Comparison of ENCODE assay signal across 9 mouse cellular contexts in the genomic region with DNA sequence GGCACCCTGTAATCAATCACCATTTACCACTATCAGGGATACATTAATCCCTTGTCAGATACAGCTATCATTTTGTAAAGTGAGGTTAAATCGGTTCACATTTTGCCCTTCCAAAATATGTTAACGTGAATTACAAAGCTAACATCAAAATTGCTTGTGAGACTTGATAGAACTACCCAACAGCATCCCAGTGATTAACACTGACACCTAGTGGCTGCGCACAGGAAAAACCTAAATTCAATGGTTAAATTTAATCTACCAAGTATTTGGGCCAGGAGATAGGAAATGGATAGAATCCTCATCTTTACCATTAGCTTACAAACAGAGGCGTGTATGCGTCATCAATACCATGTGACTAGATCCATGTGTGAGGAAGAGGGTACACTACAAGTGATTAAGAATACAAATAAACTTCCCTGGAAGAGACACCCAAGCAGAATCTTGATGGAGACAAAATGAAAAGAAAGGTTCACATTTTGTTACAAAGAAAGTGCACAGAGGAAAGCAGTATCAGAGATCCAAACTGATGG. TPM values are rescaled to one million over a fixed set of nuclear protein-coding genes. Genes with fewer than 3 reads are reported as not detected.
DNase-seq lines count a peak whose midpoint lies in the region; ATAC-seq and TF ChIP-seq lines count a peak whose summit lies in the region.
"Had no signal": no experiment of that assay in that cellular context is flagged by ENCODE, and none has a peak within 500 bp of the region (broad histone marks: within the 10 kb centered on the region; RNA-seq: fewer than 3 reads in every experiment).

No protein-coding gene starts in this region.

- TF ChIP-seq CTCF in heart, adult 2 months (IDR thresholded peaks at IDR 0.05) = peak; percentile 88
- TF ChIP-seq CTCF in thymus, adult 2 months (IDR thresholded peaks at IDR 0.05; ENCODE audit: borderline replicate concordance, control insufficient read depth, extremely low read depth, insufficient read depth, low read length, poor library complexity) = no peak

- no peaks in the 10 kb centered on the region for H3K79me2 ChIP-seq in heart, adult 2 months (replicated peaks; ENCODE audit: control insufficient read depth, insufficient read depth, low read length)

- no peaks in the 10 kb centered on the region for H3K4me1 ChIP-seq in heart, adult 2 months (ENCODE audit: control insufficient read depth, insufficient read depth, low read length)
- H3K4me1 ChIP-seq in heart, embryonic 10.5 days = no peaks in the 10 kb centered on the region
- H3K4me1 ChIP-seq in thymus, adult 2 months (replicated peaks; ENCODE audit: control insufficient read depth, insufficient read depth, low read length) = no peaks in the 10 kb centered on the region

- WGBS in heart, adult 2 months = 9% methylated on average over 5 of the region's 5 CpGs
- WGBS in heart, embryonic 10.5 days = 19% methylated on average over 5 of the region's 5 CpGs
- 22% methylated on average over 5 of the region's 5 CpGs for WGBS in thymus, adult 2 months

- TF ChIP-seq POLR2A in heart, adult 2 months (IDR thresholded peaks at IDR 0.05; ENCODE audit: insufficient read depth, low read depth, low read length) = no peak
- no peak for TF ChIP-seq POLR2A in thymus, adult 2 months (IDR thresholded peaks at IDR 0.05; ENCODE audit: control insufficient read depth, extremely low read depth, insufficient read depth, low read length, poor library complexity)

- H3K27ac ChIP-seq in heart, adult 2 months = no peak overlapping the region
- H3K27ac ChIP-seq in heart, embryonic 10.5 days = no peak overlapping the region
- no peak overlapping the region for H3K27ac ChIP-seq in thymus, adult 2 months (ENCODE audit: control insufficient read depth, insufficient read depth, low read length)

- no peak overlapping the region for H3K4me3 ChIP-seq in heart, adult 2 months
- H3K4me3 ChIP-seq in heart, embryonic 10.5 days = no peak overlapping the region
- H3K4me3 ChIP-seq in thymus, adult 2 months (ENCODE audit: control insufficient read depth, insufficient read depth, low read length) = no peak overlapping the region

- ATAC-seq in neutrophil, adult 5-6 weeks (ENCODE audit: extremely low read depth, insufficient number of reproducible peaks, low FRiP score, poor library complexity, severe bottlenecking) = peak; percentile 39; the same call in 1 of the 2 replicates

- TF ChIP-seq EP300 in heart, adult 2 months (IDR thresholded peaks at IDR 0.05; ENCODE audit: insufficient read depth, low read depth, low read length) = no peak

- H3K9me3 ChIP-seq in heart, embryonic 10.5 days = 0 out of 2 replicates have a peak, but pooled peaks cover 4% of the 10 kb centered on the region

- no peaks in the 10 kb centered on the region; the same call in 1 of the 2 replicates for H3K27me3 ChIP-seq in heart, adult 2 months (ENCODE audit: control insufficient read depth, insufficient read depth, low read length)
- H3K27me3 ChIP-seq in heart, embryonic 10.5 days (ENCODE audit: insufficient read depth, poor library complexity, severe bottlenecking) = no peaks in the 10 kb centered on the region
- H3K27me3 ChIP-seq in thymus, adult 2 months (ENCODE audit: control insufficient read depth, insufficient read depth, low read length) = no peaks in the 10 kb centered on the region

- intact Hi-C loops in heart, adult 2 months (cut with DNase I) = loop anchor here (1.0 to 5.0 kb wide), 3 partner anchors 101 to 715 kb away; no protein-coding TSS in a partner anchor

- DNase-seq in heart, adult 2 months = no peak
- no peak for DNase-seq in heart, embryonic 10.5 days (ENCODE audit: low spot score)
- DNase-seq in thymus, adult 2 months = peak; percentile 13
- no peak for DNase-seq in thymus, postnatal 36 days
- peak; percentile 8 for DNase-seq in embryo, embryonic 9.5 days (ENCODE audit: extremely low spot score)
- DNase-seq in kidney, postnatal 4 days = peak; percentile 7 to 14
- DNase-seq in testis, postnatal 10 days (ENCODE audit: low spot score) = no peak

- no peaks in the 10 kb centered on the region for H3K36me3 ChIP-seq in heart, adult 2 months (ENCODE audit: control insufficient read depth, insufficient read depth, low read length)
- no peaks in the 10 kb centered on the region for H3K36me3 ChIP-seq in heart, embryonic 10.5 days
- no peaks in the 10 kb centered on the region for H3K36me3 ChIP-seq in thymus, adult 2 months (ENCODE audit: control insufficient read depth, insufficient read depth, low read length)

- no peak overlapping the region for H3K9ac ChIP-seq in heart, adult 2 months (ENCODE audit: low read depth, low read length)

RNA-seq across cellular contexts. Expression of gene Pou1f1, which starts 47.8 kb away (rescaled TPM):
- total RNA-seq in heart, adult 2 months (2021) = not detected
- polyA plus RNA-seq in heart, adult 2 months (2012; rRNA removed) = not detected in 2 replicates
- polyA plus RNA-seq in heart, embryonic 10.5 days (2016; fragmentation: Nextera tagmentation; extraction: Ambion mirVana) = not detected in 2 replicates
- polyA plus RNA-seq in thymus, adult 2 months (2012; rRNA removed) = 0.24 TPM in 1 of 2 replicates, not detected in the other
- 0.47 TPM in 1 of 2 replicates, not detected in the other for total RNA-seq in neutrophil, adult 5-6 weeks (2017)
- total RNA-seq: heart, postnatal 14 days had no signal

Comparison
In these comparisons a context has a peak if more than half of its experiments do, and no peak if none do; other contexts are left out.
1. DNase-seq: peak in thymus, adult 2 months (single experiment), embryo, embryonic 9.5 days (single experiment) and kidney, postnatal 4 days (2 of 2); none in heart, adult 2 months (0 of 2), heart, embryonic 10.5 days (single experiment), thymus, postnatal 36 days (0 of 2) and testis, postnatal 10 days (single experiment).